In genomic region chr1:118275139-118275538, GRCm38 (mm10) we compare ENCODE assay signal across 9 mouse cellular contexts. TPM values are rescaled to one million over a fixed set of nuclear protein-coding genes. Genes with fewer than 3 reads are reported as not detected.
DNase-seq lines count a peak whose midpoint lies in the region; ATAC-seq lines count a peak whose summit lies in the region.
"Had no signal": no experiment of that assay in that cellular context is flagged by ENCODE, and none has a peak within 500 bp of the region (broad histone marks: within the 10 kb centered on the region; RNA-seq: fewer than 3 reads in every experiment).

No protein-coding gene starts in this region.

- H3K9me3 ChIP-seq in forebrain, embryonic 14.5 days (replicated peaks; ENCODE audit: control insufficient read depth, low read length): no peaks in the 10 kb centered on the region
- no peaks in the 10 kb centered on the region for H3K9me3 ChIP-seq in forebrain, embryonic 15.5 days
- H3K9me3 ChIP-seq: neural tube, embryonic 12.5 days had no signal

- 14% methylated on average over 2 of the region's 2 CpGs for WGBS in forebrain, embryonic 14.5 days
- WGBS in forebrain, embryonic 15.5 days: 21% methylated on average over 2 of the region's 2 CpGs

- no peaks in the 10 kb centered on the region for H3K27me3 ChIP-seq in forebrain, embryonic 14.5 days (replicated peaks; ENCODE audit: control insufficient read depth, insufficient read depth, low read length)
- no peaks in the 10 kb centered on the region for H3K27me3 ChIP-seq in forebrain, embryonic 15.5 days
- H3K27me3 ChIP-seq: neural tube, embryonic 12.5 days had no signal

- no peaks in the 10 kb centered on the region for H3K4me1 ChIP-seq in forebrain, embryonic 14.5 days (ENCODE audit: control insufficient read depth, insufficient read depth, low read length)
- H3K4me1 ChIP-seq in forebrain, embryonic 15.5 days: no peaks in the 10 kb centered on the region
- H3K4me1 ChIP-seq: neural tube, embryonic 12.5 days had no signal

- no peaks in the 10 kb centered on the region for H3K36me3 ChIP-seq in forebrain, embryonic 14.5 days (ENCODE audit: control insufficient read depth, insufficient read depth, low read length)
- H3K36me3 ChIP-seq in forebrain, embryonic 15.5 days: no peaks in the 10 kb centered on the region
- H3K36me3 ChIP-seq: neural tube, embryonic 12.5 days had no signal

- no peak for ATAC-seq in forebrain, embryonic 14.5 days
- ATAC-seq in forebrain, embryonic 15.5 days (replicated peaks): no peak
- peak; percentile 70 for ATAC-seq in megakaryocyte progenitor cell, adult 5-6 weeks (replicated peaks; ENCODE audit: poor library complexity)

- no peak overlapping the region for H3K9ac ChIP-seq in forebrain, embryonic 14.5 days (ENCODE audit: low read length)
- no peak overlapping the region for H3K9ac ChIP-seq in forebrain, embryonic 15.5 days (replicated peaks)
- H3K9ac ChIP-seq: neural tube, embryonic 12.5 days had no signal

- no peak overlapping the region for H3K27ac ChIP-seq in forebrain, embryonic 14.5 days (ENCODE audit: low read depth, low read length)
- no peak overlapping the region for H3K27ac ChIP-seq in forebrain, embryonic 15.5 days (replicated peaks)
- H3K27ac ChIP-seq: neural tube, embryonic 12.5 days had no signal

- H3K4me2 ChIP-seq in forebrain, embryonic 14.5 days (ENCODE audit: low read length): no peak overlapping the region
- H3K4me2 ChIP-seq in forebrain, embryonic 15.5 days (replicated peaks): no peak overlapping the region
- H3K4me2 ChIP-seq: neural tube, embryonic 12.5 days had no signal

- peak; percentile 64 for DNase-seq in forebrain, embryonic 14.5 days (ENCODE audit: low spot score)
- DNase-seq in A20 (ENCODE audit: low read depth, low spot score): peak; percentile 27
- peak; percentile 9 for DNase-seq in c-Kit-positive CD71-positive TER-119-positive erythroid progenitor cells, embryonic 14.5 days (ENCODE audit: low spot score)
- no peak for DNase-seq in spleen, postnatal 10 days (ENCODE audit: low spot score in 2 of 2)
- DNase-seq in layer of hippocampus, postnatal 25 days (ENCODE audit: extremely low spot score in 1 of 2, low spot score in 1 of 2): no peak
- no peak for DNase-seq in testis, postnatal 14 days (ENCODE audit: low spot score)

- H3K4me3 ChIP-seq in forebrain, embryonic 14.5 days (ENCODE audit: low read depth, low read length): no peak overlapping the region
- H3K4me3 ChIP-seq in forebrain, embryonic 15.5 days: no peak overlapping the region
- H3K4me3 ChIP-seq: neural tube, embryonic 12.5 days had no signal

RNA-seq across cellular contexts. Expression of gene Tsn, which starts 36.4 kb away (rescaled TPM):
- 508 and 512 TPM in 2 replicates for polyA plus RNA-seq in forebrain, embryonic 14.5 days (2014; fragmentation: Nextera tagmentation; extraction: Ambion mirVana)
- 499 and 509 TPM in 2 replicates for polyA plus RNA-seq in forebrain, embryonic 15.5 days (2015; fragmentation: Nextera tagmentation; extraction: Ambion mirVana)
- total RNA-seq in megakaryocyte progenitor cell, adult 5-6 weeks (2015): 64.5 and 65.2 TPM in 2 replicates
- 74.9 and 83.6 TPM in 2 replicates for total RNA-seq in megakaryocyte progenitor cell, adult 5-6 weeks (2017)
- total RNA-seq in layer of hippocampus, postnatal 25 days (2021): 100 to 1,000 TPM; 105 to 106 TPM

RNA-seq across cellular contexts. Expression of gene Nifk, which starts 46.5 kb away (rescaled TPM):
- polyA plus RNA-seq in forebrain, embryonic 14.5 days (2014; fragmentation: Nextera tagmentation; extraction: Ambion mirVana): 89.7 and 91.1 TPM in 2 replicates
- polyA plus RNA-seq in forebrain, embryonic 15.5 days (2015; fragmentation: Nextera tagmentation; extraction: Ambion mirVana): 71.8 and 73.4 TPM in 2 replicates
- total RNA-seq in megakaryocyte progenitor cell, adult 5-6 weeks (2015): 159 TPM in 2 replicates
- total RNA-seq in megakaryocyte progenitor cell, adult 5-6 weeks (2017): 131 and 137 TPM in 2 replicates
- 10 to 100 TPM; 26.0 to 29.5 TPM for total RNA-seq in layer of hippocampus, postnatal 25 days (2021)

Comparison
In these comparisons a context has a peak if more than half of its experiments do, and no peak if none do; other contexts are left out.
1. DNase-seq: peak in forebrain, embryonic 14.5 days (single experiment), A20 (single experiment) and c-Kit-positive CD71-positive TER-119-positive erythroid progenitor cells, embryonic 14.5 days (single experiment); none in spleen, postnatal 10 days (0 of 2), layer of hippocampus, postnatal 25 days (0 of 2) and testis, postnatal 14 days (single experiment).
2. RNA of gene Nifk, which starts 46.5 kb away (total RNA-seq): 131 to 159 TPM in megakaryocyte progenitor cell, adult 5-6 weeks; 26.0 to 29.5 TPM in layer of hippocampus, postnatal 25 days; every median in the first group is over 4 times any median in the second.